Mouse (Mus musculus) ES-Bruce4 (cell line): ENCODE results near the gene Rab14.
A peak's percentile ranks its signal among the peaks of the same experiment; 100 is the strongest.

Source experiments
- CTCF ChIP-seq: IDR thresholded peaks from one replicate; pipeline ENCODE4 v1.8.1; 2011; ENCODE audit warnings: low read depth, low read length
- EP300 ChIP-seq: IDR thresholded peaks from 2 replicates; pipeline ENCODE4 v1.6.1; 2011; ENCODE audit warnings: low read depth, low read length; ENCODE audit not compliant: insufficient read depth
- POLR2A ChIP-seq: IDR thresholded peaks from one replicate; pipeline ENCODE4 v1.8.1; 2011; ENCODE audit warnings: low read length; ENCODE audit not compliant: insufficient read depth

DNA sequence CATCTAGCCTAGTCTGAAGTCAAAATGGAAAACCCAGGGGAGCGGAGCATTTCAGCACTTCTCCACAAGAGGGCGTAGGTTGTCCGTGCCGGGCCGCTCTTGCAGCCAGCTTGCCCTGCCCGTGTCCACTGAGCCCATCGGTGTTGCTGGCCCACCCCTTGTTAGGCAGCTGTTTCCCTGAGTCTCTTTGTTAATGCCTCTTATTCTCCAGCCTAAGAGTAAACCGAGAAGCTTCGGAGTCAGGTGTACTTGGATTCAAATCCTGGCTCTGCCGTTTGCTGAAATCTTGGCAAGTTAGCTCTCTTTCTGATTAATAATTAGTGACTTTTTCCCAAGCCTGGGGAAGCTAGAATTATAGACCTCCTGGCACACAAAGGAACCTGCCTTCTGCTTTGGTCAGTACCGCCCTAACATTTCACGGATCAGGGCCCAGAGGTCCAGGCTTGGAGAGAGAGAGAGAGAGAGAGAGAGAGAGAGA, 14.0 kb upstream of the Rab14 start:
- TF ChIP-seq CTCF (peak; percentile 94), POLR2A (no peak), EP300 (no peak)
